Mouse (Mus musculus): ENCODE results near the gene Sf3a1.
"Not testable (repeated sequence)": the region's sequence is repeated elsewhere in the genome, so short reads cannot be mapped to it uniquely, and the experiment has no call there.

Sf3a1 gene

GRCm38 (mm10) chr11:4159808-4160708, at the start of gene Sf3a1, which contains the start of gene Ccdc157:
Sf3a1 (plus strand) TSS chr11:4160350.
Ccdc157 (minus strand) TSS chr11:4160293.
- peak; percentile 83 for DNase-seq (ENCODE audit: low read depth, low spot score)

- DNase-seq (ENCODE audit: low read depth, low spot score): no peak
Measured at GRCm38 (mm10) chr11:4112033-4112432, 48.1 kb upstream of the Sf3a1 start.

GRCm38 (mm10) chr11:4112861-4113260, 47.3 kb upstream of the Sf3a1 start:
- no peak for DNase-seq (ENCODE audit: low read depth, low spot score)

- no peak for DNase-seq (ENCODE audit: low read depth, low spot score)
Measured at GRCm38 (mm10) chr11:4113496-4113895, 46.7 kb upstream of the Sf3a1 start.

GRCm38 (mm10) chr11:4113970-4114369, 46.2 kb upstream of the Sf3a1 start:
- no peak for DNase-seq (ENCODE audit: low read depth, low spot score)

GRCm38 (mm10) chr11:4114541-4114940, 45.6 kb upstream of the Sf3a1 start:
- not testable (repeated sequence) for DNase-seq (ENCODE audit: low read depth, low spot score)

- no peak for DNase-seq (ENCODE audit: low read depth, low spot score)
Measured at GRCm38 (mm10) chr11:4115407-4115806, 44.7 kb upstream of the Sf3a1 start.

GRCm38 (mm10) chr11:4116458-4117141, 43.5 kb upstream of the Sf3a1 start:
- DNase-seq (ENCODE audit: low read depth, low spot score): no peak

GRCm38 (mm10) chr11:4117372-4118071, 42.6 kb upstream of the Sf3a1 start:
- no peak for DNase-seq (ENCODE audit: low read depth, low spot score)

GRCm38 (mm10) chr11:4118081-4118921, 41.8 kb upstream of the Sf3a1 start:
- DNase-seq (ENCODE audit: low read depth, low spot score): peak; percentile 21

GRCm38 (mm10) chr11:4119635-4120034, 40.5 kb upstream of the Sf3a1 start:
- DNase-seq (ENCODE audit: low read depth, low spot score): no peak

GRCm38 (mm10) chr11:4121691-4122090, 38.5 kb upstream of the Sf3a1 start:
- no peak for DNase-seq (ENCODE audit: low read depth, low spot score)

- DNase-seq (ENCODE audit: low read depth, low spot score): no peak
Measured at GRCm38 (mm10) chr11:4122226-4122625, 37.9 kb upstream of the Sf3a1 start.

GRCm38 (mm10) chr11:4122742-4123579, 37.2 kb upstream of the Sf3a1 start, which contains the start of gene Sec14l2:
Sec14l2 (minus strand) TSS chr11:4123415.
- DNase-seq (ENCODE audit: low read depth, low spot score): no peak

- DNase-seq (ENCODE audit: low read depth, low spot score): no peak
Measured at GRCm38 (mm10) chr11:4123922-4124321, 36.2 kb upstream of the Sf3a1 start.

GRCm38 (mm10) chr11:4127059-4127458, 33.1 kb upstream of the Sf3a1 start:
- no peak for DNase-seq (ENCODE audit: low read depth, low spot score)

GRCm38 (mm10) chr11:4128461-4128860, 31.7 kb upstream of the Sf3a1 start:
- DNase-seq (ENCODE audit: low read depth, low spot score): not testable (repeated sequence)

GRCm38 (mm10) chr11:4133450-4133849, 26.7 kb upstream of the Sf3a1 start:
- DNase-seq (ENCODE audit: low read depth, low spot score): no peak

- no peak for DNase-seq (ENCODE audit: low read depth, low spot score)
Measured at GRCm38 (mm10) chr11:4134400-4134799, 25.8 kb upstream of the Sf3a1 start.
